Mouse (Mus musculus) CH12F3 (cell line): ENCODE measurements around the gene Pygl.
"Not testable (repeated sequence)": the region's sequence is repeated elsewhere in the genome, so short reads cannot be mapped to it uniquely, and the experiment has no call there.

ENCODE experiments used
- in situ Hi-C: fragments of 300-500 bp; cut with MboI; formaldehyde crosslinking; loops from 2 replicates; pipeline ENCODE4 v1.14.3; 2020; ENCODE audit warnings: low sequenced_read_pairs

Pygl gene

DNA sequence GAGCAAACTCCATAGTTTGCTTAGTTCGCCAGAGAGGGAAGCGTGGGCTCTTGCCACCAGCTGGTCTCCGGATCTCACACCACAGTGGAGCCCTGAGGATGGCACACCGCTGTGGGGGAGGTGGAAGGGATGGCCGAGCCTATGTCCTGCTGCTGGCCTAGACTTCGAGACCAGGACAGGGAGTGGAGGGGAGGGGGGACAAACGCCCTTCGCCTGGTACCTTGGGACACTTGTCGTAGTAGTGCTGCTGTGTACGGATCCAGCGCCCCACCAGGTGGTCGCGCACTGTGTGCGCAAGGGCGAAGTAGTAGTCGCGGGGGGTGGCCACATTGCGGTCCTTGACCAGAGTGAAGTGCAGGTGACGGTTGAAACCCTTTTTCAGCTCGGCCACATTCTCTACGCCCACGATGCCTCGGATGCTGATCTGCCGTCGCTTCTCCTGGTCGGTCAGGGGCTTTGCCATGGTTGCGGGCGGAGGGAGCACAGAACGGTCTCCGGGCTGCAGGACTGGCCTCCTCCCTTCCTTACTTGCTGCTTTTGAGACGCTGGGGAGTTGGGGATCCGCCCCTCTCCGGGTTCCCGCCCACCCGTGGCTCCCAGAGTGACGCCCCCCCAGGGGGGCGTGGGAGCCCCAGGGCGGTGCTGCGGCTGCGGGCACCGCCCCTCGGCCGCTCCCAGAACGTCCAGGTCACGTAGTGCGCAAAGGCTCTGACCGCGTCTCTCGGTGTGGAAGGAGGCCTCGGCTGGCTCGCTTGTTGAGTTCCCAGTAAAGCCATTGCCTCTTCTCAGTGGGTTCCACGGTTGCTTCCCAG, 4.0 kb downstream of the Pygl start:
- in situ Hi-C loops: no loop called here

DNA sequence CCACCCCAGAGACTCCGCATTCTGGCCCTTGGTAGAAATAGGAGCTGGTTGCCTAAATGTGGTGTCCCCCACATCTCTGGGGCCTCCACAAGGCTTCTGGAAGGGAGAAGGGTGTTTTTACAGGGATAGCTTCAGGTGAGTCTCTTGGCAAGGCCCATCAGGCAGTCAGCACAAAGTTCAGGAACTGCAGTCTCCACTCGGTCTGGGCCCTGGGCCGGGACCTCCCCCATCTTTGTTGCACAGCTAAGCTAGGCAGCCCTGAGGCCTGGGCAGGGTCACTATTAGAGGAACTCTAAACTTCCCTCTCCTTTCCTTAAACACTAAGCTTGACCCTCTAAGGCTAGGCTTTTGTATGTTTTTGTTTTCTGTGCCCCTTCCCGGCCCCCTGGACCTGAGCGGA, 4.6 kb downstream of the Pygl start:
- in situ Hi-C loops: no loop called here

DNA sequence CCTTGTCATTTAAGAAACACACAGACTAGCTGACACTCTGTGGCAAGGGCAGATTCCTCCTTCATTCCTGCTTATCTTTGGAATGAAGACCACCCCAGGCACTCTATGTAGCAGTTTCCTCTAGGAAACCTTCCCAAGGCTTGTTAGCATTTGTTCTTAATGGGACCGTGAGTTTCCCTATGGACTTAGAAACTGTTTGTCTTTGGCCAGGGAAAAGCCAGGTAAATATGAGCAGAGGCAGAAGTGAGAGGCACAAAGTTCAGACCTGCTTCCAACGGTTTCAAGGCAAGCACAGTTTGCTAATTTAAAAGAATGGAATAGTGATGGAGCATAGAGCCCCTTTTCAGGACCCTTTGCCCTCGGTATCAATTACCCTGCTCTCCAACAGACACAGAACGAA, 8.0 kb downstream of the Pygl start:
- in situ Hi-C loops: no loop called here

DNA sequence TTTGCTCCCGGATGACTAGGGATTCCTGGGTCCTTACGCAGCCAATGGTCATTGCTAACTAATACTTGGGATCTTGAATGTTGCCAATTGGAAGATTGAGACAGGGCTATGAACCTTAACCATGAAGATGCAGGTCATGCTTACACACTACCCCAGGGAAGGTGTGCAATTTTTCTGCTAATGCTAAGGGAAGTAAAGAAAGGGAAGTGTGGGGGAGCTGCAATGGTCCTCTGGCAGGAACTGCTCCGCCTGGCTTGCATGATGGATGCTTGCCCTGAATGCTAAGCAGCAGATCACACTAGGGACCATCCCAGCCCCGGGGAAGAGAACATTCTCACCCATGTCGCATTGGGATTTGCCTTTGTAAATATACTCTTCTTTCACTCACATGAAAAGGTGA, 9.9 kb downstream of the Pygl start:
- in situ Hi-C loops: no loop called here

DNA sequence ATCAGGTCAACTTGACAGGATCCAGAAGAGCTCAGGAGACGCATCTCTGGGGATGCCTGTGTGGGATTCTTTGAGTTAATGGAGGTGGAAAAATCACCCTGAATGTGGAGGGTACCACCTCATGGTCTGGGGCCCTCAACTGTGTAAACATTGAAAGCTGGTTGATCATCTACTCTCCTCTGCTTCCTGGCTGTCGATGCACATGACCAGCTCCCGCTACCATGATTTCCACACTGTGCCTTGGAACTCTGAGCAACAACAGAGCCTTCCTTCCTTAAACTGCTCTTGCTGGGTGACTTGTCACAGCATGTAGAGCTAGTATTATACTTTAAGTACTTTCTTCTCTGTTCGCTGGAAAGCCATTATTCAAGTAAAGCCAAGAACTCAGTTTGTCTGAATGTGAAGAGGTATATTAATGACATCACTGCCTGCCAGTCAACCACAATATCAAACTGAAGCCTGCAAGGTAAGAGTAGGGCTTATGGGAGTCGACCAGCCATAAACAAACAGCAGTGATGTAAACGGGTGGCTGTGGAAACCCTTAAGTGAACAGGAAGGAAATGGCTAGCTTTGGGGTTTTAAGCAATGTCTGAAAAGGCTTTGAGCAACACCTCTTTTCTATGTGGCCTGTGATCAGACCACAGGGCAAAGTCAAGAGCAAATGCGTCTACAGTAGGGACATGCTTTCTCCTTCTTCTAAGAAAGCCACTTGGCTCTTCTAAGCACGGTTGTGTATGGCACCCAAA, 12.3 kb downstream of the Pygl start:
- in situ Hi-C loops: no loop called here

DNA sequence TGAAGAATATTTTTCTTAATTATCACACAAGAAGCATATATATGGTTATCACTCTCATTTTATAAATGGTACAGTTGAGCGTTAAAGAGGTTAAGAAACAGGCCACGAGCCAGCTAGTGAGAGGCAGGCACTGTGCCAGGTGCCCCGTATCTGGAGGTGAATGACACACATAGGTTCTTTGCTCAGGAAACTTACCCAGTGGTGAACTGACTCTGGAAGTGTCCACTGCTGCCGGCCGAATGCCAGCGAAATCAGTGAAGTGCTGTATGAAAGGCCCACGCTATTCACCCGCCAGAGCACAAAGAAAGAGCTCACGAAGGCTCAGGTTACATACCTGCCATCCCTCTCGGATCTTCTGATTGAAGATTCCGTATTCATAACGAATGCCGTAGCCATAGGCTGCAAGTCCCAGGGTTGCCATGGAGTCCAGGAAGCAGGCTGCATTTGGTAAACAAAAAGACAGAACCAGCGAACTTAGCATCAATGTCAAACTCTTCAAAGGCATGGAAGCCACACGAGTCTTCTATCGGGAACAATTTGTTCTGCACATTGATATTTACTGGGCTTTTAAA, 15.0 kb downstream of the Pygl start:
- in situ Hi-C loops: no loop called here

DNA sequence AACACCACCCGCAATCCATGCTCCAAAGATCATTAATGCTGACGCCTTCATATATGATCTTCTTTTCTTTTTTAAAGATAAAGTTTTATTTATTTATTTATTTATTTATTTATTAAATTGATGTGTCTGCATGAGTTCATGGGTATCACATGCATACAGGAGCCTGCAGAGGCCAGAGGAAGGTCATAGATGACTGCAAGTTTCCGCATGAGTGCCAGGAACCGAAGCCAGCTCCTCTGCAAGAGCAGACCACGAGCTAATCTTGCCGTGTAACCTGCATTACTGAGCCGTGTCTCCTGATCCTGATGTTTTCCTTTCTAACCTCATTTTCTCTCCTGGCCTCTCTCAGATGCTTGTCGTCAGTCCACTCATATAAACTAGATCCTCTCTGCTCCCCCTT, 17.0 kb downstream of the Pygl start:
- in situ Hi-C loops: no loop called here

DNA sequence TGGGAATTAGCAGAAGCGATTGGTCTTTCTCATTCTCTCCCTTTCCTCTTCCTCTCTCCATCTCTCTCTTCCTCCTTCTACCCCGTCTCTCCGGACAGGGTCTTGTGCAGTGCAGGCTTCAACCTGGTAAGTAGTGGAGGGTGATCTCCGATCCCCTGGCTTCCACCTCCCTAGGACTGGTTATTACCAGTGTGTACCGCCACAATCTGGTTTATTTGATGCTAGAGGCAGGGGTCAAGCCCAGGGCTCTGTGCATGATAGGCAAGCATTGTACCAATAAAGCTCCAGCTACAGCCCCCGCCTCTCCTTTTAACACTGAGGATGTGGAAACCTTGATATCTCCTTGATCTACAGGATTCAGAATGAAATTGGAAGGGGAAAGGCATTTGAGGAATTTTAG, 17.7 kb downstream of the Pygl start:
- in situ Hi-C loops: no loop called here

DNA sequence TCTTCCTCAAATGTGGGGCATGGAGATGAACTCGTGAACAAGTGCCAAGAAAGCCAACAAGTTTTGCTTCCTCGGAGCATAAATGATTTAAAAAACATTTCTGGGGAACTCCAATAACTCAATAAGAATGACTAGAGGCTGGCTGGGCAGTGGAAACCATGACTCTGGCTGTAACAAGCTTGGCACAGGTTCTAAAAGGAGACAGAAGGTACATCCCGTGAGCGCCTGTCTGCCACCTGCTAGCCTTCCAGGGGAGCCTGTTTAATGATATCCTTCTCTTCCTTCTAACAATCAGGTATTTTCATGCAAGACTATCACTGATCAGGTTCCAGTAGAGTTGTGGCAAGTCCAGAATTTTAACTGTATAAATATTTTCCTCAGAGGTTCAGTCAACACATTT, 18.8 kb downstream of the Pygl start:
- in situ Hi-C loops: no loop called here

DNA sequence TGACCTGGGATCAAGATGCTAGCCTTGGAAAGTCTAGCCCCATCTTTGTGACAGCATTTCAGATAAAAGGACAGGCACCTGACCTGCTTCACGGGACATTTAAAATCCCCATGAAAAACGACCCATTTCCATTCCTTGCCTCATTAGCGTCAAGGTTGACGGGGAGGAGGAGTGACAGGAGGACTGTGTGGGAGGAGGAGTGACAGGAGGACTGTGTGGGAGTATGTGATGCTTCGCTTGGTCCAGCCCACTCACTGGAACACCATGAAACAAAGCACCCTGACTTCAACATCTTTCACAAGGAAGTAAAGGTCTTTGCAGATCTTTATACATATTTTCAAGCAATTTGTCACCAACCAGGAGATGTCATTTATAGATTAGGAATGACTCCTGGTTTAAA, 23.1 kb downstream of the Pygl start:
- in situ Hi-C loops: no loop called here

DNA sequence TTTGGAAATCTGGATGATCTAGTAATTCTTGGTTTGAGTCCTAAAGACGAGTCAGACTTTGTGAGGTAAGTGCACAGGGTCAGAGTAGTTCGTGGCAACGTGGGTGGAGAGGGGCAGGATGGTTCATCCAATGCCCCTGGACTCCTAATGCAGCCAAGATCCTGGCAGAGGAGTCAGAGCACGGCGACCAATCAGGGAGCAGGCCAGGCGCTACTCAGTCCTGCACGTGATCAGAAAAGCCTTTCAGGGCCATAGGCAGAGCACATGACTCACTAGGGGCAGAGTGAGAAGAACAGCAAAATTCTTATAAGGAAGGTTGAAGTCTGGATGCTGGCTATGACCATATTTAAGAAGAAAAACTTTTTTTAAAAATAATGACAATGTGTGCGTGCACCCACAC, 26.9 kb downstream of the Pygl start:
- in situ Hi-C loops: no loop called here

DNA sequence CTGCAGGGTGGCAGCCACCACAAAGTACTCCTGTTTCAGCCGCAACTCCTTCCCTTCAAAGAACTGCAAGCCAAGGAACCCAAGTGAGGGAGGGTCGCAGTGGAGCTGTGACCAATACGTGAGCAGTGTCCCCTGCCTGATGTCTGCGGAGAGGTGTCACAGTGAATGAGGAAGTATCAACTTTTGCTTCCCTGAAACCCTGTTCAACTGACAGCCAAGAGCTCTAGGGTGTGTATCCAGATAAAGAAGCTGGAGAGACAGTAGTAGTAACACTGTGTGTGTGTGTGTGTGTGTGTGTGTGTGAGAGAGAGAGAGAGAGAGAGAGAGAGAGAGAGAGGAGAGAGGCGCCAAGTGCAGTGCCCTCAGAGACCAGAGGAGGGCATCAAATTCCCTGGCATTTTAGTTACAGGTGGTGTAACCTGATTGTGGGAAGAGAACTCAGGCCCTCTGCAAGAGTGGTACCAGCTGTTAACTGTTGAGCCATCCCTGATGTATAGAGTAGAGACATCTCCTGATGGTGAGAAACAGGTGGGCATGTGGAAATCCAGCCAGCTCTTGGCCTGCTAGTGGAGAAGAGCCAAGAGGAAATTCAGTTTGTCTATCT, 29.3 kb downstream of the Pygl start:
- in situ Hi-C loops: no loop called here

DNA sequence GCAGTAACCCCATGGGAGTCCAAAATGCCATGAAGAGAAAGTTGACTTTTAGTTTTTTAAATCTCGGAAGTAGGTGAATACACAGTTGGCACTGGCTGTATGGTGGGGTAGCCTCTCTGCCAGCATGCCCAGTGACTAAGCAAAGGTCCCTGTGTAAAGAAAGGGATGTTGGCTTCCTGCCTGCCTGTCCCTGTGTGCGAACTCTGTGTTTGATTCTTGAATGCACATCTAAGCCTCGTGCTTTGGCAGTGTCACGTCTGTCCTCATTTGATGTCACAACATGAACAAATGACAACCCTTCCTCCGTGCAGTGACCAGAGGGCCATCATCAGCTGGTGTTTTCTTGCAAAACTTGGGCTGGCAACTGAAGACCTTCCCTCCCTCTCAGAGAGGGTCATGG, 34.9 kb downstream of the Pygl start:
- in situ Hi-C loops: no loop called here

DNA sequence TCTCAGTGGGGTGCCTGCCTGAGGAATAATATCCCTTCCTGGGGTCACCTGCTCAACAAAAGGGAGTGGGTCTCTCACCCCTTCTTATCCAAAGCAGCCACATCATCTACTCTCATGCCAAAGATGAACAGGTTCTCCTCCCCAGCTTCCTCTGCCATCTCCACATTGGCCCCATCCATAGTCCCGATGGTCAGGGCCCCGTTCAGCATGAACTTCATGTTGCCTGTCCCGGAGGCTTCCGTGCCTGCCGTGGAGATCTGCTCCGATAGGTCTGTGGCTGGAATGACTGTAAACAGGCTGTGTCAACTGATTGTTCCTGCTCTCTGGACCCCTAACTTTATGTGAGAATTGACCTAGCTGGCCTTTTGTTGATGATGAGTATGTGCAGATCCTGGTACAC, 35.9 kb downstream of the Pygl start:
- in situ Hi-C loops: no loop called here

DNA sequence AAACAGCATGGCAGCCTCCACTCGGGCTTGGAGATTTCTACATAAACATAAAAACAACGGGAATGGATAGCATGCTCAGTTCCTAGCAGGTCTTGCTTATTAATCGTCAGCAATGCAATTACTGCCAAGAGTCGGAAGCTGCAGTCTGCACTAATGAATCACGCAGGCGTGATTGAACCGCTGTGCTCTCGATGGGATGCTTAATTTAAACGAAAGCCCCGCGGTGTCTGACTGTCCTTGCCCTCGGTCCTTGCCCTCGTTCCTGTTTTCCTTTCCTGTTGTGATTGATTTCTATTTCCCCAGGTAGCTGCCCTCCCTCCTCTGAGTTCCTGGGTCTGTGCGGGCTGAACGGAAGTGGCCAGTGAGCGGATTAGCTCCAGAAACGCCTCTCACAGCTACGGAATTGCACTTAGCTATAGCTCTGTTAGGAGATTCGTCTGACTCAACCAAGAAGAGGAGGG, 39.0 kb downstream of the Pygl start:
- in situ Hi-C loops: no loop called here

DNA sequence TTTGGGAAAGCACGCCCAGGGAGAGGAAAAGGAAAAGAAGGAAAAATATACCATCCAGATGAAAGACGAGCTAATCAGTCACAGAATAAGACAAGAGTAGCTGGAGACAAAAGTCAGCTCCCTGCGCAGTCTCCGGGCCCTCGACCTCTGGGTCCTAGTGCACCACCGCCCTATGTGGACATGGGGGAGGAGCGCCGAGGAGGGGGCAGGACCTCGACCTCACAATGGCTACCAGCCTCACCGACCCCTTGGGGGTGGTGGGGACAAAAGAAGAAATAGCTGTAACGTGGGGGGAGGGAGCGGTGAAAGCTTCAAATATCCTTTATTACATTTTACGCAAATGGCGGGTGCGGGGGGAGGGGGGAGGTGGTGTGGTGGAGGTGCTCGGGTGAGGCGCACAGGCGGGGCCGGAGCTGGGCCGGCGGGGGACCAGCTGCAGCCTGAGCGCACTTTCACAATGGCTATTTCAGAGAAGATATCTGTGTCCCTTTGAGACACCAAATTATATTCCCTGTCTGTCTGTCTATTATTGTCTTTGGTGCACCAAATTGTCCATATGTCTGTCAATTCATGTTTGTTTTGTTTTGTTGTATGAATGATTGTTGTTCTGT, 47.0 kb downstream of the Pygl start:
- in situ Hi-C loops: no loop called here

DNA sequence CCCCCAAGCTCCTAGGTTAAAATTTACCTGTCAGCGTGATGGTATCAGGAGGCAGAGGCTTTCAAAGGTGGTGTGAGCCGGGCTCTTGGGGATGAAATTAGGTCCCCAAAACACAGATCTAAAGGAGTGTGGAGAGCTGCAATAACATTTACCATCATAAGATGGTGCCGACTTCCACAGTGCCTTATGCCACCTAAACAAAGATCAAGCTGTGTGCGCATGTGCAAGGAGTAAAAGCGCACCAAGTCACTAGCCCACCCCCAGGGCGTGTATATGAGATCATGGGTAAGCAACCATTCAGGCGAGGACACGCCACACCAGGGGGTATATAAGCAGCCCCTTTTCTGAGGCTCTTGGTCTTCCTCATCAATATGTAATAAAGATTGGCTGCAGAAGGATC, 47.8 kb downstream of the Pygl start:
- in situ Hi-C loops: not testable (repeated sequence)

DNA sequence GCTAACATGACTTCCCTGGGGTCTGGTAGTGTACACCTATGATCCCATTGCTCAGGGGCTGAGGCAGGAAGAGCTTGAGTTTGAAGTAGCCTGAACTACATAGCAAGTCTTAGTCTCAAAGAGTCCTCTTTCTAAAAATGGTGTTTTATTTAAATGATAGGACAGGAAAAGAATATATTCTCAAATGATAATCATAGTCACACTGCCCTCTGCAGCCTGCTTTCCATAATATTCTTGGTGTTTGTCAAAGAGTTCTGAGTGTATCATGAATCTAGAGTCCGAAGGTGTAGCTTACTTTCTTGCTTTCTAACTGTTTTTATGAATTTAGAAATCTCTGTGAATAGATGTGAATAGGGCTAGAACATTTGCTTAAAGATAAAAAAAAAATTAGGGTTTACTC, 61.3 kb downstream of the Pygl start:
- in situ Hi-C loops: no loop called here

DNA sequence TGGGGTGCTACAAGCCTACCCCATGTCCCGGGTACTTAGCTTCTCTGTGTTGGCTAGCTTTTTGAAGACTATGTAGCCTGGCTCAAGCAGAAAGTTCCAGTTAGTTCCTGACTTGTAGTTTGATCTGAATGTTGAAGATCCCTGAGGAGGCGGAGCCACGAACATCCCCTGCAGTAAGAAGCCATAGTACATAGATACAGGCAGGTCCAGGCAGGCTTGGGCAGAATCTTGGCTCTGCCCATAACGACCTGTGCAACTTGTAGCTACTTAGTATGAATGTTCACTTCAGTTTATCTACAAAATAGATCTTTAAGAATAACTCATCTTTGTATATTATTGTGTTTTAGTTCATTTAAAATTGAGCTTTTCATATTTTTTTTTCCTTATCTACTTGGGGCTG, 63.3 kb downstream of the Pygl start:
- in situ Hi-C loops: no loop called here

DNA sequence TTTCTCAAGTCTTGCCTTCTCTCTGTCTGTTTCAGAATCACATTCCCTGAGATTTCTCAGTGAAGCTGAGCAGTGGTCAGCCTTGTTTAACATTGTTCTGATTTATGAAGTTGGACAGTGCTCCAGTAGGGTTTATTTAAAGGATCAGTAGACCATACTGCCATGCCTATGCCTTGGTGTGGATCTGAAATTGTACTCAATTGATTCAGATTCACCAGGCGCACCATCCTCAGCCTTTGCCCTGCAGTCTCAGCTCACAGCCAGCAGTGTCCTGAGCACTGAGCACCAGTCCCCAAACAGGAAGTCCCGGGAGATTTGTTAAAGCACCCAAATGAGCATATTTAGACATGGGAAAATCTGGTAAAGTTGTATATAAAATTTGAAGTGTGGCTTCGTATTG, 66.5 kb downstream of the Pygl start:
- in situ Hi-C loops: no loop called here

DNA sequence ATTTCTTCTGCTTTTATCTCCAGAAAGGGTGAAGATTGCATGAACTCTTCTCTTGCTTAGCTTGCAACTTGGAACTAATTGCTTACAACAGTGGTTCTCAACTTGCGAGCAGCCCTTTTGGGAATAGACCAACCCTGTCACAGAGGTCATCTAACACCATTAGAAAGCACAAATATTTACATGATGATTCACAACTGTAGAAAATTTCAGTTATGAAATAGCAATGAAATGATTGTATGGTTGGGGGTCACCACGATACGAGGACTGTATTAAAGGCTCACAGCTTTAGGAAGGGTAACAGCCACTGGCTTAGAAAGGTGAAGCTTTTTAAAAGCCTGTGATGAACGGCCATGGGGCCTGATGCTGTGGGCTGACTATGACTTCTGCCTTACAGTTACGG, 70.2 kb downstream of the Pygl start:
- in situ Hi-C loops: no loop called here
